Mouse (Mus musculus) layer of hippocampus, postnatal 10 days (tissue): Measurements from ENCODE around the gene Carns1. TPM values are rescaled to one million over a fixed set of nuclear protein-coding genes. Genes with fewer than 3 reads are reported as not detected.
A peak's percentile ranks its signal among the peaks of the same experiment; 100 is the strongest.
"Not testable (repeated sequence)": the region's sequence is repeated elsewhere in the genome, so short reads cannot be mapped to it uniquely, and the experiment has no call there.

Source experiments
- DNase-seq, 2 experiments: peaks; one replicate each; pipeline ENCODE4 v3.0.0; 2021; ENCODE audit warnings: low spot score in 2 of 2
- total RNA-seq, 2 experiments: library from RNA; stranded (reverse); gene quantifications; 2 replicates each; pipeline ENCODE4 v1.2.3; 2021

Carns1 gene
- total RNA-seq, 2 experiments from 2014 or later = 3.0 to 3.6 TPM

DNA sequence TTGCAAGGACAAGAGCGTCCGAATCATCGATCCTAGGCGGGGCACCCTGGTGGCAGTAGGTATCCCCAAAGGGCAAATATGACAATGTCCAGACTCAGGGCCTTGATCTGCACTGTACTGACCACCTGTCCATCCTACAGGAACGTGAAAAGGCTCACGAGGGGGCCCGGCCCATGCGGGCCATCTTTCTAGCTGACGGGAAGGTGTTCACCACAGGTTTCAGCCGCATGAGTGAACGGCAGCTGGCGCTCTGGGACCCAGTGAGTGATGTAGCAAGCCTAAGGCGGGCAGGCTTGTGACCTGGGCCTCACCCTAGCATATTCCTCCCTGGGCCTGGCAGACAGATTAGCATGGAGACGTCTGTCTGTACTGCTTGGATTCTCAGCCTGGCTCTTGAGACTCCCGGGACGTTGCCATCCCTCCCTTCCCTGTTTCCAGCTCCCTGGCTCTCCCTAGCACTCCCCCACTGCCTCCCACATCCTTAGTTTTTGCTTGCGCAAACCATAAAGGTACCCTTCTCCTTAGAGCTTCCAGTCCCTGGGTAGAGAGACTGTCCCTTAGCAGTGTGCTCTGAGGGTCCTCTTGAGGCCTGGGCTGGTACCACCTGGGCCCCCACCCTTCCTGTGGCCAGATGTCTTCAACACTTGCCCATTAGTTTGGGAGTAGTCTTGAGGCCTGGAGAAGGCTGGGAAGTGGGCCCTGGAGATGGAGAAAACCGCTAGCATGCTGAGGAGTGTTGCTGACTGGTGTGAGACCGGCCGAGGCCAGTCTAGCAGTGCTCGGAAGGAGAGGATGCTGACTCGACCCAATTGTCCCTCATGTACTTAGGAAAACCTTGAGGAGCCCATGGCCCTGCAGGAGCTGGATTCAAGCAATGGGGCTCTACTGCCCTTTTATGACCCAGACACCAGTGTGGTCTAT, 24.5 kb downstream of the Carns1 start:
- DNase-seq = no peak

DNA sequence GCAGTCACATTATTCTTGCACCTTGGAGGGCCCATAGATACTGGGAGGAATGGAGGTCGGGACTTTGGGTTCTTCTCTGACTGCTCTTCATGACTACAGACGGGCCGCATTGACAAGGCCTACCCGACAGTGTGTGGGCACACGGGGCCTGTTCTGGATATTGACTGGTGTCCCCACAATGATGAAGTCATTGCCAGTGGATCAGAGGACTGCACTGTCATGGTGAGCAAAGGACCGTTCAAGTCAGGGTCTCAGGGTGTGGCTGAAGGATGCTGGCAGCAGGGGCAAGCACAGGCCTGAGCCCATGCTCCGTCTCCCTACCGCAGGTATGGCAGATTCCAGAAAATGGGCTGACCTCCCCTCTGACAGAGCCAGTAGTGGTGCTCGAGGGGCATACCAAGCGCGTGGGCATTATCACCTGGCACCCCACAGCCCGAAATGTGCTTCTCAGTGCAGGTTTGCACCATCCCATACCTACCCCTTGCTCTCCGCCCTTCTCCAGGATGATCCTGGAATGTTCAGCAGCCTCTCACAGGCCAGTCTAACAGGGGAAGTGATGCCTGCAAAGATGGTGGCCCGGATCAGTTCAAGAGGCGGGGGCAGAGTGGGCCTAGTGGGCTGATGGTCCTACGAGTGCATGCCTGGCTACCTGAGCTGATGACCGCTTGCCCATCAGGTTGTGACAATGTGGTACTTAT, 25.4 kb downstream of the Carns1 start:
- no peak for DNase-seq

DNA sequence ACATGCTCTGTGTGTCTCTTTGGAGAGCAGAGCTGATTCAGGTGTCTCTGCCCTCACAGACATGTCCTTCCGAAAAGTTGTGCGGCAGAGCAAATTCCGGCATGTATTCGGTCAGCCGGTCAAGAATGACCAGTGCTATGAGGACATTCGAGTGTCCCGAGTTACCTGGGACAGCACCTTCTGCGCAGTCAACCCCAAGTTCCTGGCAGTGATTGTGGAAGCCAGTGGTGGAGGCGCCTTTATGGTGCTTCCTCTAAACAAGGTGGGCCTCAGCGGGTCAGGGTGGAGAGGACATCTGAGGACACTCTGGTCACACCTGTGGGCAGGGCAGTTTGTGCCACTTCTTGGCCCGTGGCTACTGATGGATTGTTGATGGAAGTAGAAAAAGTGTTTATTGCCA, 26.0 kb downstream of the Carns1 start:
- no peak for DNase-seq

DNA sequence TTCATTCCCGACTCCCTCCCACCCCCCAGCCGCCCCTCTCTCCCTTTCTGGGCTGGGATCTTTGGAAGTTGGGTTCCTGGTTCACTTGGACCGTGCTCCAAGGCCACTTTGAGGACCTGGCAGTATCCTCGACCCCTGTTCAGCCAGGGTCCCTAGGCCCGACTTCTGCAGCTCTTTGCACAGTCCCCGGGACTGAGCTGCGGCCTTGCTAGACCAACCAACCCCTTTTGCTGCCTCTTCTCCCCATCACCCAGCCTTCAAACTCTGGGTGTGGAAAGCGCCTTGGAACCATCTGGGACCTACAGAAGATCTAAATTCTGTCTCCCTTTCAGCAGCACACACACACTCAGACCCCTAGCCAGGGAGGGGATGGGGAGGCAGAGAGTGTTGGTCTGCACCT, 26.5 kb downstream of the Carns1 start:
- no peak for DNase-seq

DNA sequence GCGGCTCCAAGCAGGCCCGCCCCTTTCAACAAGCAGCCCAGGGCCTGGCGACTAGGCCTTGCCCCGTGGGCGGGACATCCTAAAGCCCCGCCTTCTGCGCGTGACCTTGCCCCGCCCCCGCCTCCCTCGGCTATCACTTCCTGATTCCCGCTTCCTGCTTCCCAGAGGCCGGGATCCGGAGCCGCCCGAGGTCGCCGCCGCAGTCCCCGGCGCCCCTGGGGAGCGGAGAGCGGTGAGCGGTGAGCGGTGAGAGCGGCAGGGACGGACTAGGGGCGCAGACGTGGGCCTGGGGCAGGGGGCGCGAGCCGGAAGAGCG, 26.8 kb downstream of the Carns1 start, which contains the start of gene Coro1b:
Gene Coro1b (plus strand): TSS at position 129 of the 316 bp plus-strand sequence.
- peak; percentile 95 to 97 for DNase-seq

DNA sequence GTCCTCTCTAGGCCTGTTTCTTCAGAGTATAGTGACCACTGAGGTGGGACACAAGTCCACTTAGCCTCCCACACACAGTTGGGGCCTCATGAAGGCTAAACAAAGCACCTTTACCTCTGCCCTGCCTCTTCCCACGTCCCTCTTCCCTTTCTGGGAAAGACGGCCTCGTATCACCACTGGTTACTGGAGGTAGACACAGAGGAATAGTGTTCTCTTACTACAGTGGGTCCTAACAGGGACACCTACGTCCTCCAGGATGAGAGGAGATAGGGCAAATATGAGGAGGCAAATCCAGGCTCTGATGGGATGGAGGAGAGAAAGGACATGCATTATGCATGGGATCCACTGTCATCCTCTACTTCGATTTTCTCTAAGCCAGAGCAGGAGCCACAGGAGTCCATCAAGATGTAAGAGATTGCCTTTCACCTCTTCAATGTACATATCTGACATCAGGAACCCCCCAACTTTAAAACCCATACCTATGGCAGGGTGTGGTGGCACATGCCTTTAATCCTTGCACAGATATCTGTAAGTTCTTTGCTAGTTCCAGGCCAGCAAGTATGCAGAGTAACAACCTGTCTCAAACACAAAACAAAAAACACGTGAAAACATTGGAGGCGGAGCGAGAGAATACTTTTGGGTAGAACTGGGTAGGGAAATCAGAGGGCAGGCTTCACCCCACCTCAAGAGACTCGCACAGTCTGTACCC, 27.3 kb downstream of the Carns1 start:
- DNase-seq = no peak

DNA sequence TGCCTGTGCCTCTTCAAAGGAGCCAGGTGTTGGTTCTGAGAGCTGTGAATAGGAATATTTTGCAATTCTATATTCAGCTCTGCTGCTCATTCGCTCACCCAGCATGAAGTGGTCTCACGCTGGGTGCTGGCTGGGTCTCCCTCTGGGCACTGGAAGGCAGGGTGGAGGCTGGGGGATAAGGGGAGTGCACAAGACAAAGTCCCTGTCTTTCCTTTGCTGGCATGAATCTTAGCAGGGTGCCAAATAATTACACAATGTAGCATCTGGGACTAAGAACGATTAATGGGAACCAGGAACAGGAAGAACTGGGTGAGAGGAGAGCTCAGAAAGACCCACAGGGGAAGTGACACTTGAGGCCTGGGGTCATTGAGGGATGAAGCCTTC, 28.3 kb downstream of the Carns1 start:
- no peak for DNase-seq

DNA sequence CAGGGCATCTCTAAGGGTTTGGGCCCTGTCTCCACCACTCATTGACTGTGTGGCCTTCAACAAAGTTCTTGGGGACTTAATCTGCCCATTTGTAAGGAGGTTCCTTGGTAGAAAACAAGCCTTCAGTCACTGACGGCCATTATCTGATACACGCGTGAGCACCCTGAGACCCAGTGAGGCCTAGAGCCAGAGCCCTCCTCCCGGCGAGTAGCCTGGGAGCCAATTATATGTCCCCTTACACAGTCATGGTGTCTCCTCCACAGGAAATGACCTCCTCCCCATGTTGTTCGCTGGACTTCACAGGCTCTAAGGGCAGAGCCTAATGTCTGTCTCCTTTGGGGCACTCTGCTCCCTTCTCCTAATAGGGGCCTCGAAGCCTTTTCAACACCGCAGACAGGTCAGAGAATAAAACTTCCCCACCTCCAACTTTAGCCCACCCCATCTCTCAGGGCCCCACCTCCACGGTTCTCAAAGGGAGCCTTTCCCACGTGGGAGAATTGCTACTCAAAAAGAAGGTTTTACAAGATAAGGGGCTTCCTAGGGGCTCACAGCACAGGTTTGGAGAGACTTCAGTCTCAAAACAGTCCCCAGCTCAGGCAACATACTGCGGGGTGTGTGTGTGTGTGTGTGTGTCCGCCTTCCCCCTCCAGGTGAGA, 28.8 kb downstream of the Carns1 start:
- DNase-seq = no peak

DNA sequence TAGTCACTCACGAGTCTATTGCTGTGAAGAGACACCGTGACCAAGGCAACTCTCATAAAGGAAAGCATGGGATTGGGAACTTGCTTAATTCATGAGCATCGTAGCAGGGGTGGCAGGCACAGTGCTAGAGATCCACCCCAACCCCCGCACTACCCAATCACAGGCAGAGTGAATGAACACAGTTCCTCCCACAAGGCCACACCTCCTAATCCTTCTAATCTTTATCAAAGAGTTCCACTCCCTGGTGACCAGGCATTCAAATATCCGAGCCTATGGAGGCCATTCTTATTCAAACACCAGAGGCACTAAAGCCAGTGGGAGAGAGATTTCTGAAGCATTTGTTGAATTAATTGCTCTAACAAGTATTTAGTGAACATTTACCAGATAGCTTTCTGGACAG, 29.3 kb downstream of the Carns1 start:
- no peak for DNase-seq

DNA sequence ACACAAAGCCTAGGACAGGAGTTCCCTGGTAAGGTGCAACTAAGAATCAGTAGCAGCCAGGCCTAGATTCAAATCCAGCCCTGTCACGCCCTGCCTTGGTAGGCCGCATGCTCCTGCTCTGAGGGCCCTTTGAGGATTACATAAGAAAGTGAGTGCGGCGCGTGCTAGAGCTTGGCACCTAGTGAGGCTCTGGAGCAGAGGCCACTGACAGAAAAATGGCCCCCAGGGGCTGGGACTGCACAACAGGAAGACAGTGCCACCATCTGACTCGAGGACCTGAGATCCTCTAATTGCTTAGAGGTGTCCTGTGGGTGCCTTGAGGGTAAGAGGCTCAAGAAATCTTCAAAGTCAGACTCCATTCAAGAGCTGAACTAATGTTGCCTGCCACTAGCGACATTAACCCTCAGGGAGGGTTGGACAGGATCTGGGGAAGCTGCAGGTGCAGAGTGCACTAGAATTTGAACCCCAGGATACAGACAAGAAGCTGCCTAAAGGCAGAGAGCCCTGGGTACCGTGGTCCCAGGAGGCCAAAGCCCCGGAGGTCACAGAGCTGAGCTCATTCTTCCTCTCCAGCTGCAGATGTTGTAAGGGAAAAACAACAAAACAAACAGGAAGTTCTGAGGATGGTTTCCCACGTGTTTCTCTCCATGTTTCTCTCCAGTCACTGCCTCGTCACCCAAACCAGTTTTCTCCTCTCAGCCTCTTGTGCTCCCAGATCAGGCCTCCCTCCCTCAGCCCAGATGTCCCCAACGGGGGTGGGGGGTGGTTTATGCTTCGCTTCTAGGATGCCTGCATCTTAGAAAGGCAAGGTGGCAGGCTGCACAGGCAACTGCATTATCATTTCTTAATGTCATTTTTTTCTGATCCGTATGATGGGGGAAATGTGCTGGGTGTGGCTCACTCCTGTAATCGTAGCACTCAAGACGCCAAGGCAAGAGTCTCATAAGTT, 30.5 kb downstream of the Carns1 start:
- DNase-seq = no peak

DNA sequence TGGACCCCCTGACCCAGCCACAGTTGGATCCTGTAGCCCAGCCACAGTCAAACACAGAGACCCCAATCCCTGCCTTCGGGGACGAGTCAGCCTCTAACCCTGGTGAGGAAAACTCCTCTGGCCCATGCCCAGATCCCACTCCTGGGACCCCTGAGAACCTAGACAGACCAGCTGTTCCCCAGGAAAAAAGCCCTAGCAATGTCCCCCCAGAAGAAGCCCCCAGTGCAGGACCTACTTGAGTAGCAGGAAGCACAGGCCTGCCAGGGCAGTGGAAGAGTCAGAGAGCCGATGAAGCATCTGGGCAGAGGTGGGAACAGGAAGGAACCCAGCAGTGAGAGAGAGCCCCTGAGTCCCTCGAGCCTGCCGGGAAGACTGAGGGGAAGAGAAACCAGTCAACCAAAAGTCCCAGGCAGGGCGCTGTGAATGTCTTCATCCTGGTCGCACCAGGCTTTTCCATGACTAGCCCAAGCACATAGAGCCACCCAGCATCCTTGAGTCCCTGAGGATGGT, 31.5 kb downstream of the Carns1 start, which contains the start of gene Cabp4:
Gene Cabp4 (minus strand): TSS at position 275 of the 510 bp plus-strand sequence.
- no peak for DNase-seq

DNA sequence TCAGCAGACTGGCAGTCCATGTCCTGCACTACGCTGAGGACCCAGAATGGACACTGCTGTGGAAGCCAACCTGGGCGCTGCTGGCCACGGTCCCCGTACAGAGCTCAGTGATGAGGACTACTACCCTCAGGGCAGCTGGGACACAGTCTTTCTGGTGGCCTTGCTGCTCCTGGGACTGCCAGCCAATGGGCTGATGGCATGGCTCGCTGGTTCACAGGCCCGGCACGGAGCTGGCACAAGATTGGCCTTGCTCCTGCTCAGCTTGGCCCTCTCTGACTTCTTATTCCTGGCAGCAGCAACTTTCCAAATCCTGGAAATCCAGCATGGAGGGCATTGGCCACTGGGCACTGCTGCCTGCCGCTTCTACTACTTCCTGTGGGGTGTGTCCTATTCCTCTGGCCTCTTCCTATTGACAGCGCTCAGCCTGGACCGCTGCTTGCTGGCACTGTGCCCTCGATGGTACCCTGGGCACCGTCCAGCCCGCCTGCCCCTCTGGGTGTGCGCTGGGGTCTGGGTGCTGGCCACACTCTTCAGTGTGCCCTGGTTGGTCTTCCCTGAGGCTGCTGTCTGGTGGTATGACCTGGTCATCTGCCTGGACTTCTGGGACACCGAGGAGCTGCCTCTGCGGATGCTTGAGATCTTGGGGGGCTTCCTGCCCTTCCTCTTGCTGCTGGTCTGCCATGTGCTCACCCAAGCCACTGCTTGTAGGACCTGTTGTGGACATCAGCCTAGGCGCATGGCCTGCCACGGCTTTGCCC, 32.7 kb downstream of the Carns1 start:
- DNase-seq = no peak

DNA sequence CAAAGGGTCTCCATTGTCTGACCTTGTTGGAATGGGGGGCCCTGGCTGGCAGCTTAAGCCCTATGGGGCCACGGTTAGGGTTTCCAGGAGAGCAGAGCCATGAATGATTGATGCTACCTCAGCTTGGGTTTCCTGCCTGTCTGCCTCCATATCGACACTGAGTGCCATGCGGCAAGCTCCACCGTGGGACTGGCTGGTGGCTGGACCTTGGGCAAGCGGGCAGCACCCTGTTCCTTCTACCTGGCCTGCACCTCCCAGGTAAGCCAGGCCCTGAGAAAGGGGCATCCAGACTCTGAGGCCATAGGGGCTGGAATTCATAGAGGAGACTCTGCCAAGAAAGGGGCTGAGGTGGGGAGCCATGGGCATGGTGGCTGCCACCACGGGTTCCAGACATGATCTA, 35.1 kb downstream of the Carns1 start:
- DNase-seq = no peak

DNA sequence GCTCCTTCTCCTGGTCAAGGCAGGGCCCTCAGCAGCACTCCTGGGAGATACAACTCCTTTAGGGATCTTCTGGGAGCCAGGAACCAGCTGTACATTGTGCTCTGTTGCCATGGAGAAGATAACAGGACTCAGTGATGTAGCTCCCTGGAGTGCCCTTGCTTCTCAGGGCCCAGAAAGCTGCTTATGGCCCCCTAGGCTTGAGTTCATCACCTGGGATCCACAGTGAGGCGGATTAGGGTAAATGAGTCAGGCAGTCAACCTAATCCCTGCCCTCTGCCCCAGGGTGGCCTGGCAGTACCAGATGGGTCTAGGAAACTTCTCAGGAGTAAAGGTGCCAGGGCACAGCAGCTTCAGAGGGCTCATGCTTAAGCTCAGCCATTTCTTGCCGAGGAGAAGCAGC, 35.8 kb downstream of the Carns1 start, which contains the start of gene Gpr152:
Gene Gpr152 (plus strand): TSS at position 342 of the 400 bp plus-strand sequence.
- DNase-seq = no peak

DNA sequence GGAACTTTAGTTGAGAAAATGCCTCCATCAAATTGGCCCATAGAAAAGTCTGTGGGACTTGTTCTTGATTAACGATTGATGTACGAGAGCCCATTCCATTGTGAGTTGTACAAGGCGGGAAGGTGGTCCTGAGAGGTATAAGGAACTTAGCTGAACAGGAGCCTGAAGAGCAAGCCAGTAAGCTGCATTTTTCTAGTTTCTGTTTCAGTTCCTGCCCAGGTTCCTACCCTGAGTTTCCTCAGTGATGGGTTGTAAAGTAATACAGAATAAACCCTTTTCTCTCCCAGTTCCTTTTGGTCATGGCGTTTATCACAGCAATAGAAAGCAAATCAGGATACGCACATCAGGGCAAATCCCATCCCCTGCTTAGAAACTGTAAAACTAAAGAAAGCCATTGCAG, 37.4 kb downstream of the Carns1 start:
- DNase-seq = no peak

DNA sequence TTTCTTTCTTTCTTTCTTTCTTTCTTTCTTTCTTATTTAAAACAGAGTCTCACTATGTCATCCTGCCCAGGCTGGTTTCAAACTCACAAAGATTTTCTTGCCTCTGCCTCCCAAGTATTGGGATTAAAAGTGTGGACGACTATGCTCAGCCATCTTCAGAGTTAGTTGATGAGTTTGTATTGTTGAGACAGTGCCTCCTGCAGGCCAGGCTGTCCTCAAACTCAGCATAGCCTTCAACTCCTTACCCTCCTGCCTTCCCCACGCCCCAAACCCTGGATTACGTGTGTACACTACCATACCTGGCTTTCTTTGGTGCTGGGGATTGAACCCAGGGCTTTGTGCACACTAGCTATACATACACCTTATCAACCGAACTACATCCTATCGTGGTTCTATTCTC, 38.8 kb downstream of the Carns1 start:
- no peak for DNase-seq

DNA sequence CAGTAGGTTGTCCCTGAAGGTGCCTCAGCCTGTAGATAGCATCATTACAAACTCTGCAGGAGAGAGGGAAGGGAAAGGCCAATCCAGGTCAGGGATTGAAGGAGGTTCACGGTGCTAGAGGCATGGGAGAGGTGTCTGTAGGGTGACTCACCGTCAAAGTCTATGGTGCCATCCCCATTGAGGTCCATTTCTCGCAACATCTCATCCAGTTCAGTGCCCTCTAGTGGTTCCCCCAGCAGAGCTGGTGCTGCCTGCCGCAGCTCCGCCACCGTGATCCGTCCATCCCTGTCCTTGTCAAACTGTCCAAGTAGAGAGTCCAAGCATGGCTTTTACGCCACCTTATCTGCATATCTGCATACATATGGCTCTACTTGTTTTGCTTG, 39.3 kb downstream of the Carns1 start:
- DNase-seq = not testable (repeated sequence)

DNA sequence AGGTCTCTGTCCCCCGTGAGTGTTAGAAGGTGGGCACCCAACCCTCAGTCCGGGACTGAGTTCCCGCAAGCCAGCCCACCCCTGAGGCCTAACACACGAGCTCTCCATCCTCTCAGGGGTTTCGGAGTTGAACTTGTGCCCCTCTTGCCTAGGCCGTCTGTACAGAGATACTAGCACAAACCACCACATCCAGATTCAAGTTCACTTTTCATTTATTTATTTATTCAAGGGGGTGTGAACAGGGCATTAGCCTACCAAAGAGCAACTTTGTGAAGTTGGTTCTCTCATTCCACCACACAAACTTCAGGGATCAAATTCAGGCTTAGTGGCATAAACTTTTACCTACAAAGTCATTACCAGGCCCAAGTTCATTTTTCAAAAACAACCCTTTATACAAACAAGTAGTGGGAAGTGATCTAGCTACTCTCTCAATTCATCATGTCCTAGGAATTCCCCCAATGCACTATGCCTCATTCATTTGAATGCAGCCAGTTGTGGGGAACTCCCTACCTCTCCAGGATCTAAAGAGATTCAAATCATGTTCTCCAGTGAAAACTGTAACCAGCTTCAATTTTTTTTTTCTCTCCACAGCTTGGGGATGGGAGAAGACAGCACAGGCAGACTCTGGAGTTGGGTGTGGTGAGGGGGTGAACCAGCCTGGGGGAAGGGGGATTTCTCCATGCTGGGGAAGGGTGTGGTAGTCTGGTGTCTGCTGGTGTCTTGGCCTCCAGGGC, 39.9 kb downstream of the Carns1 start:
- not testable (repeated sequence) for DNase-seq

DNA sequence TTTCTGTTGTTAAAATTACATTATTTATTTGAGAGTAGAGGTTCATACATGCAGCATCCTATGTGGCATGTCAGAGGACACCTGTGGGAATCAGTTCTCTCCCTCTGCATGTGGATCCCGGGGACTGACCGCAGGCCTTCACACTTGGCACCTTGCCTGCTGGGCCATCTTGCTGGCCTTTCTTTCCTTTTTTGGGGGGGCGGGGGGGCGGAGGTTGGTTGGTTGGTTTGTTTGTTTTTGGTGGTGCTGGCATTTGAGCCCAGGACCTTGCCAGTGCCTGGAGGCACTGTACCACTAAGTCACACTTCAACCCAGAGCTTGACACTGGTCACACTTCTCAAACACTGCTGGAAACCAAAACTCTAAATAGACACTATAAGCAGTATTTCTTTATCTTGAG, 40.9 kb downstream of the Carns1 start:
- no peak for DNase-seq
